Mouse (Mus musculus): ENCODE data around the gene Thoc6.

DNA sequence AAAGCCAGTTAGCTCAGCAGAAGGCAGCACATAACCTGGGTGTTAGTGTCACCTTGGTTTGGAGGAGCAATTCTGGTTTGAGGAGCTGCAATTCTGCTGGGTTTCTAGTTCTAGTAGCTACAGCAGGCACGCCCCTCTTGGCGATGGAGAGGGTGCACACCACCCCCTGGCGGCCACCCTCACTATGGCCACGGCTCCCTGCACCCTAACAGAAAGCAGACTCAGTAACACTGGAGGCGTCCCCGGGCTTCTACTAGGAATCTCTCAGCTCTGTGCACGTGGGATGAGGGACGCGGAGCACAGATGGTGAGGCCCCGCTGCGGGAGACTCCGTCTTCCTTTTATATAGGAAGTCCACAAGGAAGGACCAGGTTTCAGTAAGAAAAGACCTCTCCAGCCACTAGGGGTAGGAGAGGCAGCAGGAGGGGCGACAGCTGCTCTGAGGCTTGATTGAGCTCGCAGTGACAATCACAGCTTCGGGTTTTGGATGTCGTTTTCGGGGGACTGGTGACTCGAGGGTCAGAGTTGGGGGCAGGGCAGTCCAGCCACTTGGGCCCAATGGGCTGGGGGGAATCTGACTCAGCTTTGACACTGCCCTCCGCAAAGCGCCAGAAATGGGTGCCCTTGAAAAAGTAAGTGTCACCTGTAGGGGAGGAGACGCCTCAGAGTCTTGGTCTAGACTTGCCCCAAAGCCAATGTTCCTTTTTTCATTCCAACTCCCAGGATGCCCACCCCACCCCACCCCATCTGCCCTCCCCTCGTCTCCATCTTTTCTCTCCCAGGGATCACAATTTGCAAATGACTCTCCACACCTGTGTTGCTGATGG, 43.3 kb downstream of the Thoc6 start:
- peak; percentile 77 for TF ChIP-seq CTCF (IDR thresholded peaks at IDR 0.05; ENCODE audit: extremely low read depth, insufficient read length, insufficient replicate concordance, low read depth, low read length)
- no peak; the same call in 1 of the 2 replicates for TF ChIP-seq POLR2A (IDR thresholded peaks at IDR 0.05; ENCODE audit: low read depth, low read length)
